Mouse (Mus musculus): ENCODE measurements at regions not wholly inside any gene's neighbourhood (a gene's known extent, or its start where the extent isn't known, plus 50 kb on each side); places are given as distances from the start of the nearest gene placed in this dataset.

GRCm38 (mm10) chr13:83872887-83873286 is 349.2 kb upstream of the Tmem161b start:
- DNase-seq (ENCODE audit: low read depth, low spot score): no peak

- DNase-seq (ENCODE audit: low read depth, low spot score): no peak
Measured at GRCm38 (mm10) chr13:83879561-83879960, 342.5 kb upstream of the Tmem161b start.

- DNase-seq (ENCODE audit: low read depth, low spot score): no peak
Measured at GRCm38 (mm10) chr13:83880305-83880704, 341.8 kb upstream of the Tmem161b start.

- no peak for DNase-seq (ENCODE audit: low read depth, low spot score)
Measured at GRCm38 (mm10) chr13:83880772-83881171, 341.3 kb upstream of the Tmem161b start.

GRCm38 (mm10) chr13:83882839-83883238 is 339.3 kb upstream of the Tmem161b start:
- DNase-seq (ENCODE audit: low read depth, low spot score): no peak

GRCm38 (mm10) chr13:83883821-83884220 is 338.3 kb upstream of the Tmem161b start:
- DNase-seq (ENCODE audit: low read depth, low spot score): no peak

GRCm38 (mm10) chr13:83884226-83884625 is 337.9 kb upstream of the Tmem161b start:
- DNase-seq (ENCODE audit: low read depth, low spot score): no peak

- no peak for DNase-seq (ENCODE audit: low read depth, low spot score)
Measured at GRCm38 (mm10) chr13:83884766-83885543, 337.1 kb upstream of the Tmem161b start.

- no peak for DNase-seq (ENCODE audit: low read depth, low spot score)
Measured at GRCm38 (mm10) chr13:83885729-83886128, 336.4 kb upstream of the Tmem161b start.

- DNase-seq (ENCODE audit: low read depth, low spot score): no peak
Measured at GRCm38 (mm10) chr13:83914697-83915096, 307.4 kb upstream of the Tmem161b start.

GRCm38 (mm10) chr13:83932761-83933160 is 289.3 kb upstream of the Tmem161b start:
- DNase-seq (ENCODE audit: low read depth, low spot score): no peak

GRCm38 (mm10) chr13:83946495-83946894 is 275.6 kb upstream of the Tmem161b start:
- no peak for DNase-seq (ENCODE audit: low read depth, low spot score)

- DNase-seq (ENCODE audit: low read depth, low spot score): no peak
Measured at GRCm38 (mm10) chr13:83951163-83951562, 270.9 kb upstream of the Tmem161b start.

- no peak for DNase-seq (ENCODE audit: low read depth, low spot score)
Measured at GRCm38 (mm10) chr13:83951808-83952207, 270.3 kb upstream of the Tmem161b start.

GRCm38 (mm10) chr13:83952353-83952752 is 269.7 kb upstream of the Tmem161b start:
- DNase-seq (ENCODE audit: low read depth, low spot score): no peak

- no peak for DNase-seq (ENCODE audit: low read depth, low spot score)
Measured at GRCm38 (mm10) chr13:83952862-83953261, 269.2 kb upstream of the Tmem161b start.

- DNase-seq (ENCODE audit: low read depth, low spot score): no peak
Measured at GRCm38 (mm10) chr13:83955701-83956100, 266.4 kb upstream of the Tmem161b start.

- no peak for DNase-seq (ENCODE audit: low read depth, low spot score)
Measured at GRCm38 (mm10) chr13:83978541-83978940, 243.6 kb upstream of the Tmem161b start.

GRCm38 (mm10) chr13:83979535-83979934 is 242.6 kb upstream of the Tmem161b start:
- no peak for DNase-seq (ENCODE audit: low read depth, low spot score)

GRCm38 (mm10) chr13:83984651-83985331 is 237.3 kb upstream of the Tmem161b start:
- DNase-seq (ENCODE audit: low read depth, low spot score): no peak

- no peak for DNase-seq (ENCODE audit: low read depth, low spot score)
Measured at GRCm38 (mm10) chr13:83987746-83988423, 234.2 kb upstream of the Tmem161b start.

- DNase-seq (ENCODE audit: low read depth, low spot score): no peak
Measured at GRCm38 (mm10) chr13:83988517-83988916, 233.6 kb upstream of the Tmem161b start.
